Mouse (Mus musculus): ENCODE data around the gene Sugp1.

GRCm38 (mm10) chr8:70071836-70072440, 29.3 kb downstream of the Sugp1 start:
- TF ChIP-seq POLR2A (IDR thresholded peaks at IDR 0.05; ENCODE audit: borderline replicate concordance, insufficient read depth, low read length), result no peak
- no peak for TF ChIP-seq CTCF (IDR thresholded peaks at IDR 0.05; ENCODE audit: borderline replicate concordance, insufficient read depth, low read depth, low read length)
